Mouse (Mus musculus): Measurements from ENCODE around the gene Doxl2. TPM values are rescaled to one million over a fixed set of nuclear protein-coding genes. Genes with fewer than 3 reads are reported as not detected.

The Doxl2 gene
- polyA plus RNA-seq (2015; fragmentation: Illumina TruSeq; extraction: RNeasy Lipid Tissue Mini Kit (QIAGEN cat#74804); ENCODE audit: low read depth, low replicate concordance), result not detected

DNA sequence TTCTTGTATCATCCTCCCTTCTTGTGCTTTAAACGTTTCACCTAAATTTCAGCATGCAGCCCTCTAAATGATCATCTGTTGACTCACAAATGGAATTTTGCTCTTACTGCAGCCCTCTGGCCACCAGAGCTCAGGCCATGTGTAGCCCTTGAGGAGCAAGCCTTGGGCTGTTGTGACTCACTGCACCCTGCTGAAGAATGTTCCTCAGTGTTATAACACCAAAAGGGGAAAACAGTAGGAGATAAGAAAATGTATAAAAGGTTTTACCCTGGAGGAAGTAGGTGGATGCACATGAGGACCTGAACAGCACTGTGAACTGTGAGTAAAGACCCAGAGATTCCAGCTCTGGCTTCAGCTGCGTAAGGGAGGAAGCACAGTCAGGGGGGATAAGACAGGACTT lies at the start of gene Doxl2:
TSS of gene Doxl2 (plus strand) at position 301 of the 400 bp plus-strand sequence.

DNA sequence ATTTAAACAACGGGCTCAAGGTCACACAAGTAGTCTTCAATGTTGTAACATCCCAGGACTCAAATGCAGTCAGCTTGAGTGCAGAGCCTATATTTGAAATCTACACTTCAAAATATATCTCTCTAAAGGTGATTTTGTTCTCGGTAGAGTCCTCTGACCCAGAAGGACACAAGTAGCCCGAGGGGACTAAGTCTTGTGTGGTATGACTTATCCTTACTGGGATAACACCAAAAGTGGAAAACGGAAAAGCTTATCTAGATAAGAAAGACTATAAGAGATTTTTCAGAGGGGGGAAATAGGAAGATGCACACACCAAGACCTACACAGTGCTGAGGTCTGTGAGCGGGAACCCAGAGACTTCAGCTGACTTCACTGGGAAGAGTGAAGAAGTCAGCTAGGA lies 45.2 kb upstream of the Doxl2 start, which contains the start of gene 1600015I10Rik:
TSS of gene 1600015I10Rik (plus strand) at position 301 of the 400 bp plus-strand sequence.

GRCm38 (mm10) chr6:48986444-48986990 lies 11.8 kb downstream of the Doxl2 start, which contains the start of gene Svs1:
Gene Svs1 (plus strand): TSS chr6:48986861.

Other genes with a start within 250 kb of the Doxl2 start
- gene Gimap1, start 235.9 kb upstream of the Doxl2 start, polyA plus RNA-seq (2015; fragmentation: Illumina TruSeq; extraction: RNeasy Lipid Tissue Mini Kit (QIAGEN cat#74804); ENCODE audit: low read depth, low replicate concordance), result 1.9 TPM
- gene Gimap5, start 228.8 kb upstream of the Doxl2 start, polyA plus RNA-seq (2015; fragmentation: Illumina TruSeq; extraction: RNeasy Lipid Tissue Mini Kit (QIAGEN cat#74804); ENCODE audit: low read depth, low replicate concordance), result 0.22 TPM
- gene Gimap3, start 204.1 kb upstream of the Doxl2 start, polyA plus RNA-seq (2015; fragmentation: Illumina TruSeq; extraction: RNeasy Lipid Tissue Mini Kit (QIAGEN cat#74804); ENCODE audit: low read depth, low replicate concordance), result 0.30 TPM
- 36.8 TPM for gene Tmem176a, start 134.0 kb upstream of the Doxl2 start, polyA plus RNA-seq (2015; fragmentation: Illumina TruSeq; extraction: RNeasy Lipid Tissue Mini Kit (QIAGEN cat#74804); ENCODE audit: low read depth, low replicate concordance)
- gene Tmem176b, start 133.5 kb upstream of the Doxl2 start, polyA plus RNA-seq (2015; fragmentation: Illumina TruSeq; extraction: RNeasy Lipid Tissue Mini Kit (QIAGEN cat#74804); ENCODE audit: low read depth, low replicate concordance), result 55.4 TPM
- not detected for gene Aoc1, start 102.1 kb upstream of the Doxl2 start, polyA plus RNA-seq (2015; fragmentation: Illumina TruSeq; extraction: RNeasy Lipid Tissue Mini Kit (QIAGEN cat#74804); ENCODE audit: low read depth, low replicate concordance)
- not detected for gene 1600015I10Rik, start 45.1 kb upstream of the Doxl2 start, polyA plus RNA-seq (2015; fragmentation: Illumina TruSeq; extraction: RNeasy Lipid Tissue Mini Kit (QIAGEN cat#74804); ENCODE audit: low read depth, low replicate concordance)
- not detected for gene Svs1, start 11.9 kb downstream of the Doxl2 start, polyA plus RNA-seq (2015; fragmentation: Illumina TruSeq; extraction: RNeasy Lipid Tissue Mini Kit (QIAGEN cat#74804); ENCODE audit: low read depth, low replicate concordance)
- gene Gpnmb, start 61.6 kb downstream of the Doxl2 start, polyA plus RNA-seq (2015; fragmentation: Illumina TruSeq; extraction: RNeasy Lipid Tissue Mini Kit (QIAGEN cat#74804); ENCODE audit: low read depth, low replicate concordance), result 2.8 TPM
- gene Malsu1, start 98.8 kb downstream of the Doxl2 start, polyA plus RNA-seq (2015; fragmentation: Illumina TruSeq; extraction: RNeasy Lipid Tissue Mini Kit (QIAGEN cat#74804); ENCODE audit: low read depth, low replicate concordance), result 10.4 TPM
- not detected for gene Igf2bp3, start 240.0 kb downstream of the Doxl2 start, polyA plus RNA-seq (2015; fragmentation: Illumina TruSeq; extraction: RNeasy Lipid Tissue Mini Kit (QIAGEN cat#74804); ENCODE audit: low read depth, low replicate concordance)